Mouse (Mus musculus): Measurements from ENCODE around the gene Gsk3a.

The Gsk3a gene

GRCm38 (mm10) chr7:25180512-25180911 lies 57.1 kb downstream of the Gsk3a start:
- Histone ChIP-seq H3K36me3 (ENCODE audit: insufficient read depth, low read length) (no peaks in the 10 kb centered on the region), H3K4me1 (replicated peaks; ENCODE audit: low read depth, low read length) (peaks cover 28% of the 10 kb centered on the region), H3K9me3 (ENCODE audit: low read length) (no peaks in the 10 kb centered on the region), H3K4me3 (replicated peaks; ENCODE audit: low read length) (no peak overlapping the region), H3K27me3 (ENCODE audit: insufficient read depth, low read length) (peaks cover 79% of the 10 kb centered on the region)
- TF ChIP-seq POU5F1 (IDR thresholded peaks at IDR 0.05; ENCODE audit: borderline replicate concordance, low read length): no peak

- no peaks in the 10 kb centered on the region for H3K9me3 ChIP-seq (ENCODE audit: low read length)
- H3K36me3 ChIP-seq (ENCODE audit: insufficient read depth, low read length): no peaks in the 10 kb centered on the region
- peaks cover 83% of the 10 kb centered on the region for H3K27me3 ChIP-seq (ENCODE audit: insufficient read depth, low read length)
- peaks cover 28% of the 10 kb centered on the region for H3K4me1 ChIP-seq (replicated peaks; ENCODE audit: low read depth, low read length)
- H3K4me3 ChIP-seq (replicated peaks; ENCODE audit: low read length): peak within 1 kb of the TSS; percentile 81
- TF ChIP-seq CTCF (conservative IDR thresholded peaks at IDR 0.05; ENCODE audit: low read length): no peak
- no peak for TF ChIP-seq POU5F1 (IDR thresholded peaks at IDR 0.05; ENCODE audit: borderline replicate concordance, low read length)
- no peak for TF ChIP-seq NANOG (IDR thresholded peaks at IDR 0.05; ENCODE audit: borderline replicate concordance, low read length)
Observed at GRCm38 (mm10) chr7:25179606-25180161, 58.0 kb downstream of the Gsk3a start, which contains the start of gene Pou2f2. TSS of gene Pou2f2 (minus strand) at chr7:25179726.

- peak overlapping the region; percentile 81 for H3K4me3 ChIP-seq (replicated peaks; ENCODE audit: low read length)
- H3K27me3 ChIP-seq (ENCODE audit: insufficient read depth, low read length): peaks cover 81% of the 10 kb centered on the region
- H3K9me3 ChIP-seq (ENCODE audit: low read length): no peaks in the 10 kb centered on the region
- no peaks in the 10 kb centered on the region for H3K36me3 ChIP-seq (ENCODE audit: insufficient read depth, low read length)
- TF ChIP-seq NANOG (IDR thresholded peaks at IDR 0.05; ENCODE audit: borderline replicate concordance, low read length) (no peak), CTCF (conservative IDR thresholded peaks at IDR 0.05; ENCODE audit: low read length) (no peak), POU5F1 (IDR thresholded peaks at IDR 0.05; ENCODE audit: borderline replicate concordance, low read length) (no peak)
- peaks cover 33% of the 10 kb centered on the region for H3K4me1 ChIP-seq (replicated peaks; ENCODE audit: low read depth, low read length)
Observed at GRCm38 (mm10) chr7:25178787-25179605, 58.7 kb downstream of the Gsk3a start.

GRCm38 (mm10) chr7:25178317-25178716 lies 59.3 kb downstream of the Gsk3a start:
- Histone ChIP-seq H3K36me3 (ENCODE audit: insufficient read depth, low read length) (no peaks in the 10 kb centered on the region), H3K4me1 (replicated peaks; ENCODE audit: low read depth, low read length) (peaks cover 33% of the 10 kb centered on the region), H3K27me3 (ENCODE audit: insufficient read depth, low read length) (peaks cover 80% of the 10 kb centered on the region), H3K4me3 (replicated peaks; ENCODE audit: low read length) (peak overlapping the region; percentile 81), H3K9me3 (ENCODE audit: low read length) (no peaks in the 10 kb centered on the region)
- TF ChIP-seq POU5F1 (IDR thresholded peaks at IDR 0.05; ENCODE audit: borderline replicate concordance, low read length) (no peak), CTCF (conservative IDR thresholded peaks at IDR 0.05; ENCODE audit: low read length) (no peak), NANOG (IDR thresholded peaks at IDR 0.05; ENCODE audit: borderline replicate concordance, low read length) (no peak)

All from E14TG2a.4 (cell line).